Mouse (Mus musculus) ovary, postnatal 10 days (tissue): Measurements from ENCODE around the gene Hbb-y.
"Not testable (repeated sequence)": the region's sequence is repeated elsewhere in the genome, so short reads cannot be mapped to it uniquely, and the experiment has no call there.

Experiments used
- DNase-seq: peaks from one replicate; pipeline ENCODE4 v3.0.0; 2022; ENCODE audit warnings: low spot score

Hbb-y gene

DNA sequence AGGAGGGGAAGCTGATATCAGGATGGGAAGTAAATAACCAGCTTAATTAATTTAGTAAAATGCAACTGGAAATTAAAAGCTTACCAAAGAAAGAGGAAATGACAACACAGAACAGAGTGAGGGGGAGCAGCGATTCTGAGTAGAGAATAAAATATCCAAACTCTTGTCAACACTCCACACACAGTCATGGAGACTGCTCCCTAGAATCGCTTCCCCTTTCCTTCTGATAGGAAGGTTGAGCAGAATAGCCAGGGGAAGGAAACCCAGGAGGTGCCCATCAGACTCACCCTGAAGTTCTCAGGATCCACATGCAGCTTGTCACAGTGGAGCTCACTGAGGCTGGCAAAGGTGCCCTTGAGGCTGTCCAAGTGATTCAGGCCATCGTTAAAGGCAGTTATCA is 39.9 kb downstream of the Hbb-y start:
- DNase-seq = not testable (repeated sequence)

DNA sequence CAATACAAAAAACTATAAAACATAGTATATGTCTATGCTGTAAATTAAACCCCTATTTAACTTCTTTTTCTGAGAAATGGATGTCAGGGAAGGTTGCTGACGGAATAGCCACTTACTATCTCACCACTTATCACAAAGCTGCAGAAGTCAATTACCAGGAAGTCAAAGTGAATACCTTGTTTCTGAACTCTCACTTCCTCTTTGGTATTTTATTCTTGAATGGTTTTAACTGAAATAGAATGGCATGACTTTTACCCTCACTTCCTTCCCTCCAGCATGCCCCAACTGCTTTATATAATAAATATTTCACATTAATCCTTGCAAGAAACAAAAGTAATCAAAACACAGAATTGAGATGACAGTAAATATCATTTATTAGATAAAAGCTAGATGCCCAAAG is 40.8 kb downstream of the Hbb-y start:
- no peak for DNase-seq

DNA sequence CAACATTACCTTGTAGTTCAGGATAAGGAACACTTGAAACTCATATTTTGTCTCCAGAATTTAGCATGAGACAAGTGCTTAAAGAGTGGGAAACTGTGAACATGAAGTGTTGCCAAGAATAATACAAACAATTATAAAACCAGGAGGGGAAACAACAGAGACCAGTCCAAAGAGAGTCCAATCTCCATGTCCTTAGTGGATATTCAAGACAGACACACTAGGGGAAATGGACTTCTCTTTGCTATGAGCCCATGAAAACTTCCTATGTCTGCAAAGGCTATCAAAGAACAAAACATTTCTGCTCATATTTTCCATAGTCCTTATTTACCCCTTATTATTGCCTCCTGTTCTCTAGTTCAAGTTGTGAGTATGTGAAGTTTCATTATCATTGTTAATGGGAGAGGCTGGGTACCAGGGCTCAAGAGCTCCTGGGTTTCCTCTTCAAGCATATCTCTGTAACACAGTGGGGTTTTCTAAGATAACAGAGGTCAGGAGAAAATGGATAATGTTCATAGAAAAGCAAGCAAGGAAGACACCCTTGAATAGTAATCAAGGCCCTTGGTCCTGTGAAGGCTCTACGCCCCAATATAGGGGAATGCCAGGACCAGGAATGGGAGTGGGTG is 41.7 kb downstream of the Hbb-y start:
- no peak for DNase-seq

DNA sequence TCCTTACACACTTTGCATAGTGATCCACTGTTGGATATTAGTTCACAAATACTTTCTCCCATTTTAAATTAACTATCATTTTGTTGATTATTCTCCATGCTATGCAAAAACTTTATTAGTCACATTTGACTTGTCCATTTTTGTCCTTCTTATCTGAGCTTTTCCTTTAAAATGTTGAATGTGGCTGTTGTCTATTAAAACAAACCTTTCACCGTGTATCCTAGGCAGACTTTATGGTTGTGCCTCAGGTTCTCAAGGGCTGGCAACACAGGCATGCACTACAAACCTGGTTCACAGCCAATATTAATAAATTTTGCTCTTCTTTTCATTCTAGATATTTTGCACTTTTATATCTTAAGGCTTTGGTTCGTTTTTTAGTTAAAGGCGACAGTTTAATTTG is 42.3 kb downstream of the Hbb-y start:
- no peak for DNase-seq

DNA sequence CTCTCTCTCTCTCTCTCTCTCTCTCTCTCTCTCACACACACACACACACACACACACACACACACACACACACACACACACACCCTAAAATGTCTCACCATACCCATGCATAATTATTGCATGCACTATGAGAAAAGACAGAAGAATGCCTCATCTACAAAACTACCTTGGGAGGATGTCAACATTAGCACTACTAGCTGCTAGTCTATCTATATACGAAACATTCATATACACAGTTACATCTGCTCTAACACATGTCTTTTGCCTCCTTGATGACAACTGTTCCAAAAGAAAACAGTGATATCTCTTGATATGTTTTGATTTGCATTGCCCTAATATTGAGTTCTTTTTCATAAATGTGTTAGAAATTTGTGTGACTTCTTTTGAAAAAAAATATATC is 42.7 kb downstream of the Hbb-y start:
- DNase-seq = no peak

DNA sequence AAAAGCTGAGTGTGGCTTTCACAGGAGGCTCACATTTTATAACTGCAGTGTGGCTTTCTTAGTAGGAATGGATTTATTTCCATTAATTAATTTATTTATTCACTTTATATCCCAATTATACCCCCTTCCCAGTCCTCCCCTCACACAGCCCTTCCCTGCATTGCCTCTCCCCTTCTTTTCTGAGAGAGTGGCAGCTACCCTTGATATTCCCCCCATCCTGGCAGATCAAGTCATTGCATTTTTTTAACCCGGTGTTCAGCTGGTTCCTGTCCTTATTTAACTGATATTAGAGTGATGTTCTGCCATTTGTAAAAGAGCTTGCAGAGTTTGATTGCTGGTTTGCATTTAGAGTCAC is 43.2 kb downstream of the Hbb-y start:
- DNase-seq = no peak

DNA sequence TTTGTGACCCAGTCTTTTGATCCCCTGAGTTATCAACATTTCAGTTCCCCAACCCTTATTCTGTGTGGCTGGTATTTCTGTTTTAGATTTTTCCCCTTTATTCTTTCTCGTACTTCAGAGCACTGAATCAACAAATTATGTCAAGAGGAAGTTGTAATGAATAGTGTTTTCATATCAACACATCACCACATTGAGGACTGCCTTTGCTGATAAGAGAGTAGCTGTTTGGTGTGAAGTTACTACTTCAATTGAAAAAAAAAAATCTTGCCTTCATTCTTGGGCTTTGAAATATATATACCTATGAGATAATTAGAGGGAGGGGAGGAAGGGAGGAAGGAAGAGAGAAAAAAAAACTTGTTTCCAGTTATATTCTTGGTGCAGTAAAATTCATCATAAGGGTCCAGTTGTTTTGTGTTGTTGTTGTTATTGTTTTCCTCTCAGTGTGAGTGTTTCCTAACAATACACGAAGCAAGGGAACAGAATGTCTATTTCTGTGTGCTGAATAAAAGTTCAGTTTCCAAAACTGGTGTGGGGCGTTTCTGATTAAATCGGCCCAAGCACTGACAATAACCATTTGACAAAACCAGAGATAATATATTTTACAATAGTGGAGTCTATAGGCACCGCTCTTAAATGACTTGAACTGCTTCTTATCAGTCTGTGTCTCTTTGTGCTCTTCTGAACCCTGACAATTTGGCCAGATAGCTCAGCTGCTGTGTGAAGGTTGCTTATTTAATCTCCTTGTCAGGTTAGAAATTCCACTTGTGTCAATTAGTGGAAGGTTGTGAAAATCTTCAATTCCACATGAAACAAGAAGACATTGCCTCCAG is 43.8 kb downstream of the Hbb-y start:
- DNase-seq = no peak

DNA sequence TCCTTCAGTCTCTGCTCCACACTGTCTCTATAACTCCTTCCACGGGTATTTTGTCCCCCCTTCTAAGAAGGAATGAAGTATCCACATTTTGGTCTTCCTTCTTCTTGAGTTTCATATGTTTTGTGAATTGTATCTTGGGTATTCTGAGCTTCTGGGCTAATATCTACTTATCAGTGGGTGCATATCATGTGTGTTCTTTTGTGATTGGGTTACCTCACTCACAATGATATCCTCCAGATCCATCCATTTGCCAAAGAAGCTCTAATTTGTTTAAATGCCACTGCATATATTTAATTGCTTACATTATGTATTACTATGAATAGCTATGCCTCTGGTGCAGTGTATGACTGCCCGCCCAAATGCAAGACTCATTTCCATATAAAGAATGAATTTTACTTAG is 44.9 kb downstream of the Hbb-y start:
- DNase-seq = not testable (repeated sequence)

DNA sequence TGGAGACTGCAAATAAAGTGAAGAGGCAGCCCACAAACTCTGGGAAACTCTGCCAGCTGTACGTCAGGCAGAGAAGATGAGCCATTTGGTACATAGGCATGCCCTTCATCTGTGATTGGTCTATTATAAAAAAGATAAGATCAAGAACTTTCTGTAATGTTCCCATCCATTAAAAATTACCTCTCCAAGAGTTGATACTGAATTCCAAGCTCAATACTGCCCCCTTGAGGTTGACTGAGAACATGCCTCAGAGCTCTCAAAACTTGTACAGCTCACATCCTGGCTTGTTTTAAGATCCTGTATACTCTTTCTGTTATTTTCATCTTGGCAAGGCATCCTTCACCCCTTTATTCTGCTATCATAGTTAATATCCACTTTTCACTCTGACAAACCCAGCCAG is 46.2 kb downstream of the Hbb-y start:
- DNase-seq = no peak
